Mouse (Mus musculus) R1 (cell line): Measurements from ENCODE around the gene Gm15085.
"Not testable (repeated sequence)": the region's sequence is repeated elsewhere in the genome, so short reads cannot be mapped to it uniquely, and the experiment has no call there.

ENCODE experiments used
- DNase-seq: peaks from one replicate; pipeline ENCODE4 v3.0.0-alpha.2; 2018; ENCODE audit warnings: low read depth, low spot score

Gm15085 gene

DNA sequence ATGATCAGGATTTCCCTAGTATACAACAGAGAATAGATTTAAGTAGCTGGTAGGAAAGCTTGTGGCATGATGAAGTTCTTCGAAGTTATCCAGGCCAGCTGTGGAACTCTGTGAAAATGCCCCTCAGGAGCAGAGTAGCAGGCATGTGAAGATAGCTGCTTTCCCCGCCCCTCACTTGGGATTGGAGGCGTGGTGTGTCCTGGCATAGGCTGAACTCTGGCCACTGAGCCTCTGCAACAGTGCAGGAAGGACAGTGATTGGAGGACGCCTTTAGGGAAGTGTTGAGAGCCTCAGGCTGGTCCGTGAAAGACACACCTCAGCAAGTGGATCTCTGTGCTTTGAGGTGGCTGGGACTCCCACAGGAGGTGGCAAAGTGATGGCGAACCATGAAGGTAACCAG lies at the start of gene Gm15085:
Gm15085 (plus strand) TSS at position 301 of the 400 bp plus-strand sequence.
- not testable (repeated sequence) for DNase-seq
